Mouse (Mus musculus): Measurements from ENCODE around the gene Tlx3.

DNA sequence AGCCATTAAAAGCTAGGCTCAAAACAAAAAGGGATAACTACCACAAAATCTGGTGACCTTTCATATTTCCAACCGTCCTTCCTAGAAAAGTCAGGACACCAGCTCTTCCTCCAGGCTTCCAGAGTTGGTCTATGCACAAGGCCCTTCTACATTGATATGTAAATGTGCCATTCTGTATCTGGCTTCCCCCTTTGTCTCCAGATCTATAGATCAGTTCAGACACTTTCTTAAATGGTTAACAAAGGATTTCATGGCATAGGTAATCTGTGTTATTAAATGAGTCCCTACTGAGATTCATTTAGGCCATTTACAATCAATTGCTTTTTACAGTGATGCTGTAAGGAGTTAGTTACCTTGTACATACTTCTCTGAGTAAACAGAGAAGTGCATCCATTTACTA is 23.6 kb downstream of the Tlx3 start:
- TF ChIP-seq EP300 (optimal IDR thresholded peaks at IDR 0.05): no peak
- no peak for TF ChIP-seq CTCF (IDR thresholded peaks at IDR 0.05; ENCODE audit: low read depth)
